9 mouse cellular contexts compared by ENCODE assay signal in the genomic region with DNA sequence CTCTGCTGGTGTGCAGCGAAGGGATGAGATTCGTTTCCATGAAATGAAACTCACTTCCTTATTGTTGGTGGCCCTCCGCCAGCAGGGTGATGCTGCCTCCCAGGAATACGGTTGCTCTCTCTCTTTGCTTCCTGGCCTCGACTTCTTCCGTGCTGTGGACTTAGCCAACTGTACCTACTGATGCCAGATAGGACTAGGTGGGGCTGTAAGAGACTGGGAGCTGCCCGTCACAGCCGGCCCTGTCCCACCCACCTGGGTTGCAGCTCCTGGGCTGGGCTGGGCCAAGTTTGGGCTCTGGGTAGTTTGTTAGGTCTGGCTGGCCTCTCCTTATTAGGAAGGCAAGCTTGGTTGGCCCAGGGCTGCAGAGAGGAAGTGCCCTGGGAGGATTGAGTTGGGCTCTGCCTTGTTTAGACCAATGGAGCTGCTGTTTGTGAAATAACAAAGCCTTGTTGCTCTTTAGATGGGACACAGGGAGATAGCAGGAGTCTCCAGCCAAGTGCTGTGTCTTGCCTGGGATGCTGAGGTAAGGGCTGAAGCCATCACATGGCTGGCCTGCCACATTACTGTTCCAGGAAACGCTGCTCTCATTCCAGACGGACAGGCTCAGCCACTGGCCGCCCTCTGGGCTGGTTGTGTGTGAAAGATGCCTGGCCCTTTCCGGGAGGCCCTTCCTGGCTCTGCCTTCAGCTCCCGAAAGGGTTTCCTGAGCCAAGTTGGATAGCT. TPM values are rescaled to one million over a fixed set of nuclear protein-coding genes. Genes with fewer than 3 reads are reported as not detected.
DNase-seq lines count a peak whose midpoint lies in the region; ATAC-seq and TF ChIP-seq lines count a peak whose summit lies in the region.
"Had no signal": no experiment of that assay in that cellular context is flagged by ENCODE, and none has a peak within 500 bp of the region (broad histone marks: within the 10 kb centered on the region; RNA-seq: fewer than 3 reads in every experiment).

No protein-coding gene starts in this region.

- peak overlapping the region; percentile 6; the same call in 1 of the 2 replicates for H3K27ac ChIP-seq in cortical plate, adult 2 months (ENCODE audit: insufficient read depth, low read length)
- peak overlapping the region; percentile 85 for H3K27ac ChIP-seq in heart, embryonic 10.5 days
- peak overlapping the region; percentile 95 for H3K27ac ChIP-seq in lung, embryonic 15.5 days
- H3K27ac ChIP-seq in small intestine, adult 2 months (ENCODE audit: insufficient read depth, low read depth, low read length) = peak overlapping the region; percentile 96

- no peak overlapping the region for H3K4me3 ChIP-seq in cortical plate, adult 2 months (ENCODE audit: insufficient read depth, low read length)
- H3K4me3 ChIP-seq in heart, embryonic 10.5 days = peak overlapping the region; percentile 35; the same call in 1 of the 2 replicates
- H3K4me3 ChIP-seq in lung, embryonic 15.5 days = peak overlapping the region; percentile 15
- peak overlapping the region; percentile 5 for H3K4me3 ChIP-seq in small intestine, adult 2 months (ENCODE audit: low read depth, low read length)
- H3K4me3 ChIP-seq: erythroblast, embryonic 14.5 days had no signal

- 0 out of 2 replicates have a peak, but pooled peaks have one; percentile 21 for TF ChIP-seq POLR2A in cortical plate, adult 2 months (IDR thresholded peaks at IDR 0.05; ENCODE audit: extremely low read depth, insufficient read depth, low read length)
- TF ChIP-seq POLR2A in small intestine, adult 2 months (IDR thresholded peaks at IDR 0.05; ENCODE audit: low read depth, low read length) = no peak

- WGBS in heart, embryonic 10.5 days = 38% methylated on average over 13 of the region's 13 CpGs
- 17% methylated on average over 13 of the region's 13 CpGs for WGBS in lung, embryonic 15.5 days
- WGBS in small intestine, adult 2 months = 14% methylated on average over 13 of the region's 13 CpGs

- no peaks in the 10 kb centered on the region for H3K27me3 ChIP-seq in heart, embryonic 10.5 days (ENCODE audit: insufficient read depth, poor library complexity, severe bottlenecking)
- no peaks in the 10 kb centered on the region for H3K27me3 ChIP-seq in lung, embryonic 15.5 days
- no peaks in the 10 kb centered on the region for H3K27me3 ChIP-seq in small intestine, adult 2 months (ENCODE audit: control insufficient read depth, insufficient read depth, low read length)

- peaks cover 16% of the 10 kb centered on the region; the same call in 1 of the 2 replicates for H3K36me3 ChIP-seq in heart, embryonic 10.5 days
- peaks cover 9% of the 10 kb centered on the region; the same call in 1 of the 2 replicates for H3K36me3 ChIP-seq in lung, embryonic 15.5 days
- peaks cover 2% of the 10 kb centered on the region; the same call in 1 of the 2 replicates for H3K36me3 ChIP-seq in small intestine, adult 2 months (ENCODE audit: control insufficient read depth, insufficient read depth, low read length)

- no peaks in the 10 kb centered on the region for H3K9me3 ChIP-seq in heart, embryonic 10.5 days
- no peaks in the 10 kb centered on the region for H3K9me3 ChIP-seq in lung, embryonic 15.5 days

- H3K9ac ChIP-seq in lung, embryonic 15.5 days = no peak overlapping the region

- ATAC-seq in lung, embryonic 15.5 days (ENCODE audit: borderline replicate concordance, extremely low read depth, low FRiP score, low TSS enrichment) = peak; percentile 82
- no peak for ATAC-seq in CD4-positive, CD25-positive, alpha-beta regulatory T cell, adult 4 months

- H3K4me2 ChIP-seq in lung, embryonic 15.5 days = peak overlapping the region; percentile 39

- no peak for TF ChIP-seq CTCF in cortical plate, adult 2 months (IDR thresholded peaks at IDR 0.05; ENCODE audit: extremely low read depth, insufficient read depth, low read length)
- TF ChIP-seq CTCF in small intestine, adult 2 months (IDR thresholded peaks at IDR 0.05; ENCODE audit: extremely low read depth, insufficient read length, insufficient replicate concordance, low read depth, low read length) = no peak

- H3K4me1 ChIP-seq in cortical plate, adult 2 months (ENCODE audit: control insufficient read depth, insufficient read depth, low read length) = peaks cover 17% of the 10 kb centered on the region
- H3K4me1 ChIP-seq in heart, embryonic 10.5 days = peaks cover 82% of the 10 kb centered on the region
- H3K4me1 ChIP-seq in lung, embryonic 15.5 days = peaks cover 51% of the 10 kb centered on the region
- peaks cover 61% of the 10 kb centered on the region for H3K4me1 ChIP-seq in small intestine, adult 2 months (ENCODE audit: control insufficient read depth, insufficient read depth, insufficient read length, low read length)

- peak; percentile 41 for DNase-seq in embryo, embryonic 10 days (ENCODE audit: low spot score)
- no peak for DNase-seq in embryo, embryonic 9.5 days (ENCODE audit: extremely low spot score)
- peak; percentile 81 for DNase-seq in heart, embryonic 10.5 days (ENCODE audit: low spot score)
- DNase-seq in kidney, adult 8-10 months = peak; percentile 71

RNA-seq across cellular contexts. Expression of gene Foxk1, which starts 23.5 kb away (rescaled TPM):
- polyA plus RNA-seq in cortical plate, adult 2 months (2012; rRNA removed) = 19.4 and 21.1 TPM in 2 replicates
- polyA plus RNA-seq in heart, embryonic 10.5 days (2016; fragmentation: Nextera tagmentation; extraction: Ambion mirVana) = 3.3 and 4.5 TPM in 2 replicates
- polyA plus RNA-seq in lung, embryonic 15.5 days (2015; fragmentation: Nextera tagmentation; extraction: Ambion mirVana) = 4.0 and 5.7 TPM in 2 replicates
- 11.2 and 58.0 TPM in 2 replicates for polyA plus RNA-seq in small intestine, adult 2 months (2012; rRNA removed)
- 10 to 100 TPM in 1 of 2 experiments, 1 to 10 TPM in 1; 8.2 to 13.2 TPM for polyA plus RNA-seq in CD4-positive, CD25-positive, alpha-beta regulatory T cell, adult 4 months (2017; shearing (Covaris generic))

RNA-seq across cellular contexts. Expression of gene Ap5z1, which starts 39.0 kb away (rescaled TPM):
- 31.5 and 32.5 TPM in 2 replicates for polyA plus RNA-seq in cortical plate, adult 2 months (2012; rRNA removed)
- polyA plus RNA-seq in heart, embryonic 10.5 days (2016; fragmentation: Nextera tagmentation; extraction: Ambion mirVana) = 8.7 and 11.1 TPM in 2 replicates
- 7.8 and 8.8 TPM in 2 replicates for polyA plus RNA-seq in lung, embryonic 15.5 days (2015; fragmentation: Nextera tagmentation; extraction: Ambion mirVana)
- 15.0 and 37.6 TPM in 2 replicates for polyA plus RNA-seq in small intestine, adult 2 months (2012; rRNA removed)
- polyA plus RNA-seq in CD4-positive, CD25-positive, alpha-beta regulatory T cell, adult 4 months (2017; shearing (Covaris generic)) = 10 to 100 TPM; 19.5 to 28.9 TPM

Comparison
In these comparisons a context has a peak if more than half of its experiments do, and no peak if none do; other contexts are left out.
1. H3K27ac ChIP-seq: peak in every context shown above with its lines; median percentile 96 in small intestine, adult 2 months; 95 in lung, embryonic 15.5 days; 85 in heart, embryonic 10.5 days; 6 in cortical plate, adult 2 months.